Mouse (Mus musculus) limb, embryonic 13.5 days (tissue): ENCODE data around the gene Mrpl2. TPM values are rescaled to one million over a fixed set of nuclear protein-coding genes. Genes with fewer than 3 reads are reported as not detected.
A peak's percentile ranks its signal among the peaks of the same experiment; 100 is the strongest.

ENCODE experiments used
- ATAC-seq: fragments of 200-750 bp; cut with Nextera tagmentation; 2 replicates; pipeline ENCODE4 v1.8.0; 2017; ENCODE audit warnings: low read depth, moderate number of reproducible peaks, moderate TSS enrichment; ENCODE audit not compliant: low FRiP score
- H3K27ac ChIP-seq: fragments of 300-500 bp; sonication (generic); 2 replicates; pipeline ENCODE4 v1.5.1; 2015; ENCODE audit warnings: inconsistent platforms, mild to moderate bottlenecking, moderate library complexity
- H3K27me3 ChIP-seq: fragments of 300-500 bp; sonication (generic); 2 replicates; pipeline ENCODE4 v1.6.1; 2015; ENCODE audit warnings: mild to moderate bottlenecking, inconsistent platforms
- H3K36me3 ChIP-seq: fragments of 300-500 bp; sonication (generic); 2 replicates; pipeline ENCODE4 v1.6.1; 2015; ENCODE audit warnings: inconsistent platforms, mild to moderate bottlenecking, moderate library complexity
- H3K4me1 ChIP-seq: fragments of 300-500 bp; sonication (generic); 2 replicates; pipeline ENCODE4 v1.6.1; 2015; ENCODE audit warnings: inconsistent platforms
- H3K4me2 ChIP-seq: fragments of 300-500 bp; sonication (generic); replicated peaks from 2 replicates; pipeline ENCODE4 v1.6.1; 2015; ENCODE audit warnings: inconsistent platforms, mild to moderate bottlenecking, moderate library complexity
- H3K4me3 ChIP-seq: fragments of 300-500 bp; sonication (generic); 2 replicates; pipeline ENCODE4 v1.5.1; 2015; ENCODE audit warnings: moderate library complexity, mild to moderate bottlenecking, inconsistent platforms
- H3K9ac ChIP-seq: fragments of 300-500 bp; sonication (generic); 2 replicates; pipeline ENCODE4 v1.6.1; 2015; ENCODE audit warnings: mild to moderate bottlenecking, inconsistent platforms
- H3K9me3 ChIP-seq: fragments of 300-500 bp; sonication (generic); 2 replicates; pipeline ENCODE4 v1.6.1; 2016; ENCODE audit warnings: inconsistent platforms
- WGBS: fragments of 180-500 bp; shearing (Covaris S2); methylation state at CpG from one replicate; pipeline ENCODE4 v1.1.7; 2015; 5-methylcytosine and 5-hydroxymethylcytosine counted together
- polyA plus RNA-seq: library from polyadenylated mRNA; unstranded; fragments of >200 nt; fragmentation: Nextera tagmentation; extraction: Ambion mirVana; gene quantifications from 2 replicates; pipeline ENCODE4 v1.2.1, GENCODE M21; 2015

Mrpl2 gene
- polyA plus RNA-seq, 1 experiment from 2014 or later: 106 TPM

DNA sequence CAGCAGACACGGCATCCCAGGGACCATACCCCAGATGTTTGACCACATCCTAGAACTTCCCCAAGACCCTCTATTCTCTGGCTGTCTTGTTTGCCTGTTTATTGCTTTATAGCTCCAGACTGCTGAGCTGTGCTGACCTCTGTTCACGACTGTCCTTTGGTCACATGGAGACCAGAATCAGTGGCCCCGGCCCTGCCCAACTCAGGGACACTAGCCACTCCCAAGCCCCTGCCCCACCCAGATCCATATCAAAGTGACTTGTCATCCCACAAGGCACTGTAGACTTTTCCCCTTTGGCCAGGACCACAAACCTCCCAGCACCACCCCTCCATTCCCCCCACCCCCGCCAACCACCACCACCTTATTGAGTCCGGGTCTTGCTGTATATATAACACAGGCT is 53.2 kb downstream of the Mrpl2 start:
- 49% methylated on average over 5 of the region's 5 CpGs for WGBS
- Histone ChIP-seq H3K4me3 (no peak overlapping the region), H3K9ac (0 out of 2 replicates have a peak overlapping the region, but pooled peaks have one; percentile 2), H3K4me1 (peaks cover 25% of the 10 kb centered on the region), H3K27me3 (no peaks in the 10 kb centered on the region), H3K4me2 (no peak overlapping the region), H3K36me3 (peaks cover 51% of the 10 kb centered on the region), H3K9me3 (no peaks in the 10 kb centered on the region), H3K27ac (no peak overlapping the region)
- no peak for ATAC-seq

Other genes starting within 250 kb of the Mrpl2 start
- gene Crip3, start 217.3 kb upstream of the Mrpl2 start, polyA plus RNA-seq: 0.97 and 1.6 TPM in 2 replicates
- 0.09 TPM in 1 of 2 replicates, not detected in the other for gene Slc22a7, start 207.8 kb upstream of the Mrpl2 start, polyA plus RNA-seq
- 0.15 and 0.18 TPM in 2 replicates for gene Ttbk1, start 158.6 kb upstream of the Mrpl2 start, polyA plus RNA-seq
- 40.4 and 41.7 TPM in 2 replicates for gene Dnph1, start 149.5 kb upstream of the Mrpl2 start, polyA plus RNA-seq
- gene Cul9, start 99.8 kb upstream of the Mrpl2 start, polyA plus RNA-seq: 11.3 and 12.4 TPM in 2 replicates
- gene Srf, start 90.1 kb upstream of the Mrpl2 start, polyA plus RNA-seq: 5.8 and 7.3 TPM in 2 replicates
- gene Ptk7, start 16.7 kb upstream of the Mrpl2 start, polyA plus RNA-seq: 128 and 138 TPM in 2 replicates
- 26.4 and 26.5 TPM in 2 replicates for gene Klc4, start 207 bp upstream of the Mrpl2 start, polyA plus RNA-seq
- 63.2 and 66.0 TPM in 2 replicates for gene Cul7, start 4.1 kb downstream of the Mrpl2 start, polyA plus RNA-seq
- 67.6 and 73.9 TPM in 2 replicates for gene Rrp36, start 28.1 kb downstream of the Mrpl2 start, polyA plus RNA-seq
- gene Mea1, start 32.6 kb downstream of the Mrpl2 start, polyA plus RNA-seq: 157 and 162 TPM in 2 replicates
- 127 and 135 TPM in 2 replicates for gene Klhdc3, start 34.7 kb downstream of the Mrpl2 start, polyA plus RNA-seq
- gene Ppp2r5d, start 58.9 kb downstream of the Mrpl2 start, polyA plus RNA-seq: 94.0 and 103 TPM in 2 replicates
- gene Pex6, start 65.2 kb downstream of the Mrpl2 start, polyA plus RNA-seq: 26.8 and 27.0 TPM in 2 replicates
- 0.46 and 0.57 TPM in 2 replicates for gene Gnmt, start 82.9 kb downstream of the Mrpl2 start, polyA plus RNA-seq
- 66.8 and 67.7 TPM in 2 replicates for gene Cnpy3, start 106.0 kb downstream of the Mrpl2 start, polyA plus RNA-seq
- gene Ptcra, start 117.5 kb downstream of the Mrpl2 start, polyA plus RNA-seq: 0.29 and 0.33 TPM in 2 replicates
- 70.5 and 75.2 TPM in 2 replicates for gene 2310039H08Rik, start 126.4 kb downstream of the Mrpl2 start, polyA plus RNA-seq
- 175 and 176 TPM in 2 replicates for gene Rpl7l1, start 136.4 kb downstream of the Mrpl2 start, polyA plus RNA-seq
- gene Bicral, start 212.3 kb downstream of the Mrpl2 start, polyA plus RNA-seq: 3.9 and 4.6 TPM in 2 replicates
- gene Tbcc, start 244.5 kb downstream of the Mrpl2 start, polyA plus RNA-seq: 57.8 and 58.0 TPM in 2 replicates